Mouse (Mus musculus) lung, adult 2 months (tissue): ENCODE results near the gene Abcf1. TPM values are rescaled to one million over a fixed set of nuclear protein-coding genes. Genes with fewer than 3 reads are reported as not detected.
"Not testable (repeated sequence)": the region's sequence is repeated elsewhere in the genome, so short reads cannot be mapped to it uniquely, and the experiment has no call there.

Experiments used
- DNase-seq: peaks from one replicate; pipeline ENCODE4 v3.0.0; 2022
- H3K4me1 ChIP-seq: fragments of 200-500 bp; 2 replicates; pipeline ENCODE4 v1.6.1; 2011; ENCODE audit warnings: low read length; ENCODE audit not compliant: control insufficient read depth, insufficient read depth
- H3K4me3 ChIP-seq: fragments of 200-500 bp; replicated peaks from 2 replicates; pipeline ENCODE3; 2011; ENCODE audit warnings: low read depth, mild to moderate bottlenecking, control low read depth, low read length; ENCODE audit errors: extremely low read depth
- CTCF ChIP-seq: fragments of 200-500 bp; IDR thresholded peaks from 2 replicates; pipeline ENCODE4 v1.5.1; 2011; ENCODE audit warnings: mild to moderate bottlenecking, low read length, control low read depth; ENCODE audit not compliant: insufficient read depth
- POLR2A ChIP-seq: fragments of 200-500 bp; IDR thresholded peaks from 2 replicates; pipeline ENCODE4 v1.6.1; 2011; ENCODE audit warnings: low read depth, mild to moderate bottlenecking, control low read depth, low read length, borderline replicate concordance; ENCODE audit errors: extremely low read depth
- WGBS: fragments of 180-500 bp; shearing (Covaris S2); methylation state at CpG from one replicate; pipeline ENCODE4 v1.1.7; 2018; 5-methylcytosine and 5-hydroxymethylcytosine counted together
- polyA plus RNA-seq: library from polyadenylated mRNA; depleted of rRNA; stranded (reverse); fragments of >200 nt; gene quantifications from 2 replicates; pipeline ENCODE4 v1.2.3, GENCODE M21; 2012

Gene Abcf1
- polyA plus RNA-seq, 1 experiment, result 60.6 TPM

DNA sequence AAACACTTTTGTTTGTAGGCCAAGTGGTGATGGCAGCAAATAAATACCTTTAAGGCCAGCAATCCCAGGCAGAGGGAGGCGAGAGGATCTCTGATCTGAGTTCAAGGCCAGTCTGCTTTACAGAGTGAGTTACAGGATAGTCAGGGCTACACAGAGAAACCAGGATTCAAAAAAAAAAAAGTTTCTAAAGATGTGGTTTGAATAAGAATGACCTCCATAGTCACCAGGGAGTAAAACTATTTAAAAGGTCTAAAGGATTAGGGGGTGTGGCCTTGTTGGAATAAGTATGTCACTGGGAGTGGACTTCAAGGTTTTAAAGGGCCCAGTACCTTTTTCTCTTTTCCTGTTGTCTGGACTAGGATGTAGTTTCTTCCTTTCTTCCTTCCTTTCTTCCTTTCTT, 29.6 kb downstream of the Abcf1 start:
- DNase-seq, result no peak
- Histone ChIP-seq H3K4me1 (no peaks in the 10 kb centered on the region), H3K4me3 (no peak overlapping the region)
- 71% methylated on average over 1 of the region's 1 CpGs for WGBS
- TF ChIP-seq POLR2A (no peak), CTCF (no peak)

DNA sequence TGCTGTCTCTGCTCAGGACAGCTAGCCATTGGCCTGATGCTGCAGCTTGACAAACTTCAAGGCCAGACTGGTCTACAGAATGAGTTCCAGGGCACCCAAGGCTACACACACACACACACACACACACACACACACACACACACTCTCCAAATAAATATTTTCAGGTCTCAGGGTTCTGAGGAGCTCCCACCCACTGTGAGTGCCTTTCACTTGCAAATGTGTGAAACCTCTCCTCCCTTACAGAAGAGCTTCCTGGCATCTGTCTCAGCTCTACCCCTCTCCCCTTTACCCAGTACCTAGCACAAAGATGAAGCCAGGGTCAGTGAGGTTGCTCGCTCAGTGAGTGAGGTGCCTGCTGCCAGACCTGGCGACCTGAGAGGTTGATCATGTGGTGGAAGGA, 30.5 kb downstream of the Abcf1 start:
- TF ChIP-seq CTCF (no peak), POLR2A (no peak)
- 62% methylated on average over 2 of the region's 2 CpGs for WGBS
- H3K4me3 ChIP-seq, result no peak overlapping the region
- no peak for DNase-seq
- H3K4me1 ChIP-seq, result no peaks in the 10 kb centered on the region

DNA sequence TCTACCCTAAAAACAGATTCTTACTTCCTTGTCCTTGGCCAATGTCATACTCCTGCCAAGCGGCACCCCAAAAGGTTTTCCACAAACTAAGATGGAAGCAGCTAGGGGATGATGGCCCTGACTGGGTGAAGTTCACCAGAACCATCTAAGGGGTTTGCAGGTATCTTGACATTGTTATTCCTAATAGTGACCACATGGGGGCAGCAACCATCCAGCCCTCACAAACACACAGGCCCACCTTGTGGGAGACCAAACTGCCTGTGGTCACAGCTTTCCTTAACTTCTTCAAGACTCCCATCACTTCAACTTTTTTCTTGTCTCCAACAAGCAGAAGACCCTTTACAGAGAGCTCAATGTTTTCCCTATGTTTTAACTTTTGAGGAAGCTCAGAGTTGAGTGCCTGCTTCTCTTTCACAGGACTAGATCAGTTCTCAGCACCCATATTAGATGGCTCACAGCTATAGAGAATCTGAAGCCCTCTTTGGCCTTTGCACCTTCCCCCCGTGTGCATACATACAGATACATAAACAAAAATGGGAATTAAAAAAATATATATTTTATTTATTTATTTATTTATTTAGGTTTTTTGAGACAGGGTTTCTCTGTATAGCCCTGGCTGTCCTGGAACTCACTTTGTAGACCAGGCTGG, 31.7 kb downstream of the Abcf1 start:
- no peak overlapping the region for H3K4me3 ChIP-seq
- DNase-seq, result peak; percentile 33
- TF ChIP-seq CTCF, result peak; percentile 88
- no peak for TF ChIP-seq POLR2A
- no peaks in the 10 kb centered on the region for H3K4me1 ChIP-seq
- 27% methylated on average over 2 of the region's 2 CpGs for WGBS

DNA sequence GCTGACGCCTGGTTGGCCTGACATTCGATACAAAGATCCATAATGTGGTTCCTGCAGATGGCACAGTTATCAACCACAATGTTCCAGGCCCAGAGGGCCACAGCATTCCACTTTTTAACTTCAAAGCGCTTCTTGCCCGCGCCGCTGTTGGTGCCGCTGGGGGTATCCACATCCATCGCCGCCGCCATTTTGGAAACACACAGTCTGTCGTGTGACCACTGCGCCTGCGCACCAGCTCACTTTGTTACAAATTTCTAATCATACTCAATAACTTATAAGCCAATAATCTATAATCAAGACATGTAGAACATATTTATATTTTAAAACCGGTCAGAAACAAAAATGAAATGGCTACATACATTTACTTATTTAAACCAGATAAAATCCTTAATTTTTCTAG, 33.8 kb downstream of the Abcf1 start:
- DNase-seq, H3K4me3 ChIP-seq, H3K4me1 ChIP-seq: not testable (repeated sequence)
- WGBS, result 85% methylated on average over 14 of the region's 14 CpGs

DNA sequence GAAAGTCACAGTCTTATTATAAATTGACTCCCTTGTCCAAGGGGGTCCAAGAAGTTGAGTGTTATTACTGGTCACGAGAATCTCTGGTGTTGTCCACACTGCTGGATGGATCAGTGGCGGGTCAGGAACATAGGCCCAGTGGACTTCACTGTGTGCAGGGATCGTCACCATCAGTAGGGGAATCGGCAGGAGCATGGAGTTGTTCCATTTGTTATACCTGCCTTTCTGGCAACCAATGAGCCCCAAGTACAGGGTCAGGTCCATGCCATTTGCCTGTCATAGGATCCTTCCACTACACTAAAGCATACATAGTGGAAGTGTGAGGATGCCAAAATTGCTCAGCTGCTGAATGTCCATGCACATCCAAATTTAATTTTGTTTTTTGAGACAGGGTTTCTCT, 37.0 kb downstream of the Abcf1 start:
- WGBS, result 88% methylated on average over 4 of the region's 4 CpGs
- TF ChIP-seq CTCF, result no peak
- TF ChIP-seq POLR2A, result no peak

DNA sequence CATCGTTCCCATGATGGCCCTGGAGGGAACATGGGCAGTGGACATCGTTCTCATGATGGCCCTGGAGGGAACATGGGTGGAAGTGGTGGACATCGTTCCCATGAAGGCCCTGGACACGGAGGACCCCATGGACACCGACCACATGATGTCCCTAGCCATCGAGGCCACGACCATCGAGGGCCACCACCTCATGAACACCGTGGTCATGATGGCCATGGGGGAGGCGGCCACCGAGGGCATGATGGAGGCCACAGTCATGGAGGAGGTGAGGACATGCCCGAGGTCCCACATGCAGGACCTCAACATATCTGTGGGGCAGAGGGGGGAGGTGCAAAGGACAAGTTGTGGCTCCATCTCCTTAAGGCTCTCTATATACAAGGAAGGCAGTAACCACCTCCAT, 38.9 kb downstream of the Abcf1 start:
- H3K4me1 ChIP-seq, result no peaks in the 10 kb centered on the region
- TF ChIP-seq POLR2A (no peak), CTCF (no peak)
- 95% methylated on average over 12 of the region's 12 CpGs for WGBS
- H3K4me3 ChIP-seq, result no peak overlapping the region
- DNase-seq, result no peak

More for the DNA sequence above, 37.0 kb downstream of the Abcf1 start:
- H3K4me3 ChIP-seq, result no peak overlapping the region
- no peak for DNase-seq
- H3K4me1 ChIP-seq, result no peaks in the 10 kb centered on the region

DNA sequence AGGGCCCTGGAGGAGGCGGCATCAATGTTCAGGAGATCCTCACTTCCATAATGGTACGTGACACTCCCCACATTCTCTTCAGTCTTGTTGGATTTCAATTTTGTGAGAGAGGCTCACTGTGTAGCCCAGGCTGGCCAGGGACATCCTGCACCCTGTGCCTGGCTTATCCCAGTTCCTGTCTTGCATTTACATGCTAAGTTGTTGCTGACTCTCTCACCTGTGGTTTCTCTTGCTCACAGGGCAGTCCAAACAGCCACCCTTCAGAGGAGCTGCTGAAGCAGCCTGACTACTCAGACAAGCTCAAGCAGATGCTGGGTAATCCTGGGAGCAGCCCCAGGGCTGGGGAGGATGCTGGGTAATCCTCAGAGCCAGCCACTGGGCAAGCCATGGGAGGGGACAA, 40.0 kb downstream of the Abcf1 start:
- no peak for TF ChIP-seq CTCF
- TF ChIP-seq POLR2A, result no peak
- Histone ChIP-seq H3K4me1 (no peaks in the 10 kb centered on the region), H3K4me3 (no peak overlapping the region)
- WGBS, result 91% methylated on average over 2 of the region's 2 CpGs
- DNase-seq, result no peak

DNA sequence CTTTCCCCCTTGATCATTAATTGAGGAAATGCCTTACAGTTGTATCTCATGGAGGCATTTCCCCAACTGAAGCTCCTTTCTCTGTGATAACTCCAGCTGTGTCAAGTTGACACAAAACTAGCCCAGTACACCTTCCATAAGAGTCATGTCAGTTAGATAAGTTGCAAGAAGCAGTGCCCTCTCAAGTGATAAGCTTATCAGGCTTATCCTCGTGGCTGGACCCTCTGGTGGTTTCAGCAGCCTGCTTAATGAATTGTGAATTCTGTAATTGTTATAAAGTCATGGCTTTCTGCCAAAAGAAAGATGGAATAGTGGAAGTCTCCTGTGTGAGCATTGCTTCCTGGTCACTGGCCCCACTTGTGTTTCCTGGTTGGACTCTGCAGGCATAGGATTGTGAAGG, 42.1 kb downstream of the Abcf1 start:
- no peak for DNase-seq
- Histone ChIP-seq H3K4me1 (peaks cover under 1% of the 10 kb centered on the region), H3K4me3 (no peak overlapping the region)
- no peak for TF ChIP-seq CTCF
- 18% methylated on average over 1 of the region's 1 CpGs for WGBS

DNA sequence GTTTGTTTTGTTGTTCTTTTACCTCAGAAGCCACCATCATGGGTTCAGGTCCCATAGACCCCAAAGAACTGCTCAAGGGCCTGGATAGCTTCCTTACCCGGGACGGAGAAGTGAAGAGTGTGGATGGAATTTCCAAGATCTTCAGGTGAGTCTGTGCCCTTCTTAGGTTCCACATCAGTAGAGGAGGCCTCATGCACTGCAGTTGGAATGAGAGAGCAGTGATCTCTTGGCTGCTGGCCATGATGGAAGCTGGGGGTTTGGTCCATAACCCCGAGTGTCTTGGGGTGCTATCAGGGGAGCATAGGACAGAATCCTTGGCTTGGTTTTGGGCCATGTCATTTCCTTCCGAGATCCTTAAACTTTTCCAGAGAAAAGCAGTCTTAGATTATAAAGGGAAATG, 46.3 kb downstream of the Abcf1 start:
- Histone ChIP-seq H3K4me1 (peaks cover 24% of the 10 kb centered on the region), H3K4me3 (no peak overlapping the region)
- no peak for DNase-seq
- 79% methylated on average over 4 of the region's 4 CpGs for WGBS
- TF ChIP-seq POLR2A, result no peak
- no peak for TF ChIP-seq CTCF

DNA sequence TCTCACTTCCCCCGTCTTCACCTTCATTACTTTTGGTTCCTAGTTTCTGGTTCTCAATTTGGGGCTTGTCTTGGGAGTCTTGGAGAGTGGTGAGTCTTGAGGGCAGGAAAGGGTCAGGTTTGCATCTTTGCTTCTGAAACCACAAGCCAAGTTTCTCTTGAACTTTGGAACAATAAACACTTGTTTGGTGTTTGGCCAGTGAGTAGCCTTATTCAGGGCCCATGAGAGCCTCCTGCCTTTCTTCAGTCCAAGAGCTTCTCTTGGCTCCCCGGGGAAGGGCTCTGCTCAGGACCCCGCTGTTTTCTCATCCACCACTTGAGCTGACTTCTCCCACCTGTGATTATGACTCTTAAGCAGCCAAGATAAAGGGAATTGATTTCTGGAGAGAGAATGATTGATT, 47.0 kb downstream of the Abcf1 start:
- no peak for TF ChIP-seq POLR2A
- no peak for TF ChIP-seq CTCF
- Histone ChIP-seq H3K4me1 (peaks cover 24% of the 10 kb centered on the region), H3K4me3 (no peak overlapping the region)
- WGBS, result 51% methylated on average over 3 of the region's 3 CpGs
- DNase-seq, result no peak
